In the genomic region with DNA sequence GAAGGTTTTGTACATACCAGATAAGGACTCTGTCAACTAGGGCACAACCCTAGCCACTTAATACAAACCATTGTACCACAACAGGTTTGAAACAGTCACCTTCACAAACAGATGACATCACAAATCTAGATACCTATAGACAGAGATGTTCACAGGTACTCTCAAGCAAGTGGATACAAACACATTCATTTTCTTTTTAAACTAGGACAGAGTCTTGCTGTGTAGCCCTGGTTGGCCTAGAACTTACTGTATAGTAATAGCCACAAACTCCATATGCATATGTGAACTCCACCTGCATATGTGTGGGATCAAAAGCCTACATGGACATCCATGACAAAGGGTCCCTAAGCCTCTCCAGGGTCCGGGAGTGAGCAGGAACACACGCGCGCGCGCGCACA, we compare ENCODE assay signal across 7 mouse cellular contexts. TPM values are rescaled to one million over a fixed set of nuclear protein-coding genes. Genes with fewer than 3 reads are reported as not detected.
DNase-seq lines count a peak whose midpoint lies in the region; ATAC-seq and TF ChIP-seq lines count a peak whose summit lies in the region.

A gene (plus strand): TSS at position 301 of the 398 bp plus-strand sequence.

- no peaks in the 10 kb centered on the region for H3K4me1 ChIP-seq in lung, embryonic 14.5 days (ENCODE audit: insufficient read depth)
- H3K4me1 ChIP-seq in forebrain, embryonic 12.5 days: peaks cover 9% of the 10 kb centered on the region
- no peaks in the 10 kb centered on the region for H3K4me1 ChIP-seq in neural tube, embryonic 12.5 days

- H3K9ac ChIP-seq in lung, embryonic 14.5 days: peak within 1 kb of the TSS; percentile 59
- H3K9ac ChIP-seq in forebrain, embryonic 12.5 days: peak within 1 kb of the TSS; percentile 82
- H3K9ac ChIP-seq in neural tube, embryonic 12.5 days: peak within 1 kb of the TSS; percentile 82

- peak within 1 kb of the TSS; percentile 90 for H3K4me2 ChIP-seq in lung, embryonic 14.5 days
- H3K4me2 ChIP-seq in forebrain, embryonic 12.5 days: peak within 1 kb of the TSS; percentile 87
- H3K4me2 ChIP-seq in neural tube, embryonic 12.5 days (replicated peaks): peak within 1 kb of the TSS; percentile 90

- DNase-seq in lung, embryonic 14.5 days: no peak
- no peak for DNase-seq in lung, postnatal 10 days
- no peak for DNase-seq in layer of hippocampus, postnatal 25 days (ENCODE audit: extremely low spot score in 1 of 2, low spot score in 1 of 2)
- no peak for DNase-seq in adrenal gland, adult 2 months
- no peak for DNase-seq in right cerebral cortex, postnatal 4 days

- peak within 1 kb of the TSS; percentile 76 for H3K27ac ChIP-seq in lung, embryonic 14.5 days (ENCODE audit: low read depth)
- peak within 1 kb of the TSS; percentile 80 for H3K27ac ChIP-seq in forebrain, embryonic 12.5 days
- H3K27ac ChIP-seq in neural tube, embryonic 12.5 days: peak within 1 kb of the TSS; percentile 53; the same call in 1 of the 2 replicates

- peak within 1 kb of the TSS; percentile 58 for H3K4me3 ChIP-seq in lung, embryonic 14.5 days (ENCODE audit: low read depth, low read length)
- peak within 1 kb of the TSS; percentile 84 for H3K4me3 ChIP-seq in forebrain, embryonic 12.5 days (replicated peaks)
- peak within 1 kb of the TSS; percentile 82 for H3K4me3 ChIP-seq in neural tube, embryonic 12.5 days

- no peaks in the 10 kb centered on the region for H3K36me3 ChIP-seq in lung, embryonic 14.5 days (ENCODE audit: insufficient read depth)
- no peaks in the 10 kb centered on the region for H3K36me3 ChIP-seq in forebrain, embryonic 12.5 days (replicated peaks)
- no peaks in the 10 kb centered on the region for H3K36me3 ChIP-seq in neural tube, embryonic 12.5 days

- no peak for TF ChIP-seq CTCF in lung, embryonic 14.5 days (IDR thresholded peaks at IDR 0.05; ENCODE audit: low read depth)

- H3K9me3 ChIP-seq in lung, embryonic 14.5 days (ENCODE audit: low read depth, low read length): no peaks in the 10 kb centered on the region
- no peaks in the 10 kb centered on the region for H3K9me3 ChIP-seq in forebrain, embryonic 12.5 days
- H3K9me3 ChIP-seq in neural tube, embryonic 12.5 days: no peaks in the 10 kb centered on the region

- 6% methylated on average over 7 of the region's 7 CpGs for WGBS in lung, embryonic 14.5 days
- WGBS in forebrain, embryonic 12.5 days: 0% methylated on average over 7 of the region's 7 CpGs
- 5% methylated on average over 7 of the region's 7 CpGs for WGBS in neural tube, embryonic 12.5 days

- H3K27me3 ChIP-seq in lung, embryonic 14.5 days (ENCODE audit: insufficient read depth, low read length): peaks cover 14% of the 10 kb centered on the region
- no peaks in the 10 kb centered on the region for H3K27me3 ChIP-seq in forebrain, embryonic 12.5 days
- no peaks in the 10 kb centered on the region for H3K27me3 ChIP-seq in neural tube, embryonic 12.5 days (replicated peaks)

- ATAC-seq in lung, embryonic 14.5 days (ENCODE audit: insufficient read depth): no peak
- ATAC-seq in forebrain, embryonic 12.5 days (ENCODE audit: low FRiP score): no peak
- no peak; the same call in 1 of the 2 replicates for ATAC-seq in neural tube, embryonic 12.5 days (ENCODE audit: low FRiP score, low read depth)

RNA-seq across cellular contexts. Expression of the gene that starts here (rescaled TPM):
- polyA plus RNA-seq in lung, embryonic 14.5 days (2014; fragmentation: Nextera tagmentation; extraction: Ambion mirVana): 6.8 and 7.5 TPM in 2 replicates
- polyA plus RNA-seq in forebrain, embryonic 12.5 days (2016; fragmentation: Nextera tagmentation; extraction: Ambion mirVana): 20.3 and 24.0 TPM in 2 replicates
- total RNA-seq in layer of hippocampus, postnatal 25 days (2021): 10 to 100 TPM; 35.5 to 38.1 TPM
- polyA plus RNA-seq in neural tube, embryonic 12.5 days (2016; fragmentation: Nextera tagmentation; extraction: Ambion mirVana): 22.0 and 28.0 TPM in 2 replicates
- total RNA-seq in adrenal gland, adult 2 months (2021): 10 to 100 TPM in 1 of 2 experiments, 1 to 10 TPM in 1; 5.2 to 13.3 TPM
- 6.4 and 7.4 TPM in 2 replicates for polyA plus RNA-seq in adrenal gland, adult 2 months (2012; rRNA removed)
